Mouse (Mus musculus) midbrain, embryonic 16.5 days (tissue): ENCODE data around the gene Tspan9. TPM values are rescaled to one million over a fixed set of nuclear protein-coding genes. Genes with fewer than 3 reads are reported as not detected.
A peak's percentile ranks its signal among the peaks of the same experiment; 100 is the strongest.

Experiments
- ATAC-seq: fragments of 200-750 bp; cut with Nextera tagmentation; 2 replicates; pipeline ENCODE4 v1.8.0; 2017; ENCODE audit warnings: moderate TSS enrichment
- H3K27ac ChIP-seq: fragments of 300-500 bp; sonication (generic); 2 replicates; pipeline ENCODE4 v1.5.1; 2014; ENCODE audit warnings: mild to moderate bottlenecking, low read length, mixed read lengths
- H3K27me3 ChIP-seq: fragments of 300-500 bp; sonication (generic); 2 replicates; pipeline ENCODE4 v1.6.1; 2014; ENCODE audit warnings: low read depth, low read length, mixed read lengths; ENCODE audit not compliant: control insufficient read depth, insufficient read depth
- H3K36me3 ChIP-seq: fragments of 300-500 bp; sonication (generic); 2 replicates; pipeline ENCODE4 v1.6.1; 2014; ENCODE audit warnings: mild to moderate bottlenecking, low read length, moderate library complexity, mixed read lengths; ENCODE audit not compliant: control insufficient read depth, insufficient read depth
- H3K4me1 ChIP-seq: fragments of 300-500 bp; sonication (generic); 2 replicates; pipeline ENCODE4 v1.6.1; 2014; ENCODE audit warnings: mild to moderate bottlenecking, low read length, mixed read lengths; ENCODE audit not compliant: control insufficient read depth, insufficient read depth
- H3K4me2 ChIP-seq: fragments of 300-500 bp; sonication (generic); 2 replicates; pipeline ENCODE4 v1.6.1; 2014; ENCODE audit warnings: mild to moderate bottlenecking, low read length, mixed read lengths
- H3K4me3 ChIP-seq: fragments of 300-500 bp; sonication (generic); 2 replicates; pipeline ENCODE4 v1.5.1; 2014; ENCODE audit warnings: low read depth, mild to moderate bottlenecking, low read length, moderate library complexity, mixed read lengths
- H3K9ac ChIP-seq: fragments of 300-500 bp; sonication (generic); 2 replicates; pipeline ENCODE4 v1.6.1; 2014; ENCODE audit warnings: low read depth, low read length, mixed read lengths
- H3K9me3 ChIP-seq: fragments of 300-500 bp; sonication (generic); replicated peaks from 2 replicates; pipeline ENCODE4 v1.6.1; 2014; ENCODE audit warnings: mild to moderate bottlenecking, low read length, mixed read lengths; ENCODE audit not compliant: control insufficient read depth, poor library complexity, severe bottlenecking
- WGBS: fragments of 180-500 bp; shearing (Covaris S2); extraction: QIAGEN DNeasy Blood & Tissue Kit; methylation state at CpG from one replicate; pipeline ENCODE4 v1.1.7; 2014; 5-methylcytosine and 5-hydroxymethylcytosine counted together
- polyA plus RNA-seq: library from polyadenylated mRNA; unstranded; fragments of >200 nt; fragmentation: Nextera tagmentation; extraction: Ambion mirVana; gene quantifications from 2 replicates; pipeline ENCODE4 v1.2.1, GENCODE M21; 2015

The Tspan9 gene
- polyA plus RNA-seq, 1 experiment from 2014 or later, result 46.3 TPM

GRCm38 (mm10) chr6:128089770-128090702 is 53.4 kb downstream of the Tspan9 start:
- Histone ChIP-seq H3K27ac (no peak overlapping the region), H3K9me3 (no peaks in the 10 kb centered on the region), H3K36me3 (no peaks in the 10 kb centered on the region), H3K9ac (no peak overlapping the region), H3K4me1 (peaks cover 19% of the 10 kb centered on the region), H3K4me2 (no peak overlapping the region), H3K4me3 (no peak overlapping the region), H3K27me3 (no peaks in the 10 kb centered on the region)
- no peak for ATAC-seq
- 76% methylated on average over 13 of the region's 13 CpGs for WGBS

DNA sequence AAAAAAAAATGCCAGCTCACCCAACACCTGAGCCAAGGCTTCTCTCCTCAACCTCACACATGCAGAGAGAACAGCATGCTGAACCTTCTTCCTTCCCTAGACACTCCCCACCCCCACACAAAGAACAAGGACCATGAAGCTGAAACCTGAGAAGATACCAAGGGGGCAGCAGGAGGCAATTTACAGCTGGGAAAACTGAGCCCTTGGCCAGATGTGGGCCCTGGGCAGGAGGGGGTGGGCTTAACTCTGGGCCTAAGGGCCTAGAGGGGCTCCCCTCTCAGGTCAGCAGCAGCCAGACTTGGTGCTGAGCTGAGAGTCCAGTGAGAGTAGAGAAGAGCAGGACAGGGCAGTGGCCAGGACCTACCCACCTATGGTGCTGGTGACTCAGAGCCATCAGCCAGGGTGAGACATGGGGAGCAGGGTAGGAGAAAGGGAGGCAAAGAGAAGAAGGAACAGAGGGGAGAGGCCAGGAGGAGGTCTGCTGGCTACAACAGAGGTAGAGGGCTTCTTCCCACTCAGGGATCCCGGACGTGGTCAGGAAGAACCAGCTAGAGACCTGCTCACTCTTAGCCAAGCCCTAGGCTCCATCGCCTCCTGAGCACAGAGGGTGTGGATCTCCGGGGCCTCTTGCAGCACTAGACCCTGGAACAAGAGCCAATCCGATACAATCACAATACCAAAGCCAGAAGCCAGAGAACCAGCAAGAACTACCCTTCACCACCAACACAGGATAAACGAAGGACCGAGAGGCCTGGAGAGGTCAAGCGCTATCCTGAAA is 54.5 kb downstream of the Tspan9 start:
- Histone ChIP-seq H3K4me1 (peaks cover 19% of the 10 kb centered on the region), H3K36me3 (no peaks in the 10 kb centered on the region), H3K27ac (no peak overlapping the region), H3K4me3 (no peak overlapping the region), H3K9ac (no peak overlapping the region), H3K4me2 (no peak overlapping the region), H3K9me3 (no peaks in the 10 kb centered on the region), H3K27me3 (no peaks in the 10 kb centered on the region)
- ATAC-seq, result no peak
- 80% methylated on average over 8 of the region's 8 CpGs for WGBS

DNA sequence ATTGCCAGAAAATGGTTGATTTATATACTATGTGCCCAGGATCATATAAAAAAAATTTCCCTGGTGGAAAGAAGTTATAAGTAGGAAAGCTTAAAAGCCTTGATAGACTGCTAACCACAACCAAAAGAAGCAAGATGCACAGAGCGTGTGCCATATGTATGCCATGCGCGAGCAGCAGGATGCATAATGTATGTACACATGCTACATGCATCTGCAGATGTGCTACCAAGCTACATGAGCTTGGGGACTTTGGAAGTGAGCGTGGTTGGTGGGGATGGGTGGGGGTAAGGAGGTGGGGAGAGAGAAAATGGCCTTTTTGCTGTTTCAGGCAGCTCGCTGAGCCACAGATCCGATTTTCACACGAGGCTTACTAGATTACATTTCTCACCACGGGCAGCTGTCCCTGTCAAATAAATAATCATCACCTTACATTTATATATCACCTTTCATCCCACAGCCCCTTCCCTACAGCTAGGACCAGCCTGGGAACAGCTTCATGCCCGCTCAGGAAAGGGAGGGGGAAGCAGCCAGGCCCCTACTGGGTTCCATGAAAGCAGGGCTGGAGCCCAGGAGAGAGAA is 57.8 kb downstream of the Tspan9 start:
- Histone ChIP-seq H3K4me1 (peaks cover 16% of the 10 kb centered on the region), H3K27me3 (no peaks in the 10 kb centered on the region), H3K4me3 (no peak overlapping the region), H3K4me2 (no peak overlapping the region), H3K36me3 (no peaks in the 10 kb centered on the region), H3K9ac (0 out of 2 replicates have a peak overlapping the region, but pooled peaks have one; percentile 20), H3K9me3 (no peaks in the 10 kb centered on the region), H3K27ac (no peak overlapping the region)
- WGBS, result 54% methylated on average over 9 of the region's 9 CpGs
- ATAC-seq, result peak; percentile 28; the same call in 1 of the 2 replicates

DNA sequence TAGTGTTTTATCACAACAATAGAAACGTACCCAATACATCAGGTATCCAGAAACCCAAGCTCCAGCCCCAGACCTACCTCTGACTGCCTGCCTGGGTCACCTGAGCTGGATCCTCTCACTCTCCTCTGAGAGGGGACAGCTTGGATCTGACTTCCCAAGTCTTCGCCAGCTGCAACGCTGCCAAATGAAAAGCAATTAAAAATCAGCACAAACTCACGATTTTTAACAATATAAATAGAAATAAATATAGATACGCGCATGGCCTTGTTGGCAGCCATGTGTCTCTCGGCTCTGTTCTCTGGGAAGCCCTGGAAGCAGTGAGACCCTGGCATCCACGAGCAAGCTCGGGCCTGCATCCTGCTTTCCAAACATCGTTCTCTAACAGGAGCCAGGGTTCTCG is 60.1 kb downstream of the Tspan9 start:
- Histone ChIP-seq H3K4me2 (no peak overlapping the region), H3K27ac (no peak overlapping the region), H3K36me3 (no peaks in the 10 kb centered on the region), H3K9me3 (no peaks in the 10 kb centered on the region), H3K27me3 (no peaks in the 10 kb centered on the region), H3K4me1 (peaks cover 5% of the 10 kb centered on the region; the same call in 1 of the 2 replicates), H3K9ac (no peak overlapping the region), H3K4me3 (no peak overlapping the region)
- 86% methylated on average over 11 of the region's 11 CpGs for whole genome bisulfite sequencing
- no peak for ATAC-seq

GRCm38 (mm10) chr6:128081781-128082180 is 61.6 kb downstream of the Tspan9 start:
- WGBS, result 84% methylated on average over 5 of the region's 5 CpGs
- no peak overlapping the region for H3K4me2 ChIP-seq
- no peaks in the 10 kb centered on the region for H3K27me3 ChIP-seq

DNA sequence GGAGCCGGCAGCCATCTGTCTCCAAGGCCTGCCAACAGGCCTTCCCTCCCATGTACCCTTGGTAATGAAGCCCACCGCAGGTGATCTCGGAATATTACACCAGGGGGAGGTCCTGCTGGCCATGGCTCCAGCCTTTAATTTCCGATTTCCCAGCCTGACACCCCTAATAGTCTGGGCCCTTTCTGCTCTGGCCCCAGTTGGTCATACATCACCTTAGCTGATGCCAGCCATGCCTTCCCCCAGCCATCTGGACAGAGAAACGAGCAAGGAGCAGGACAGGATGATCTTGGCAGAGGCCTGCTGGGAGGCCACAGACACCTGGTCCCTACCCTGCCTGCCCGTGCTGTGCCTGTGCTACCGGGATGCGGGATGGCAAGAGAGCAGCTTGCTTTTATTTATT is 62.1 kb downstream of the Tspan9 start:
- peaks cover 5% of the 10 kb centered on the region; the same call in 1 of the 2 replicates for H3K4me1 ChIP-seq
- no peak for ATAC-seq
- no peaks in the 10 kb centered on the region for H3K9me3 ChIP-seq
- H3K27me3 ChIP-seq, result no peaks in the 10 kb centered on the region
- no peaks in the 10 kb centered on the region for H3K36me3 ChIP-seq
- H3K9ac ChIP-seq, result no peak overlapping the region
- no peak overlapping the region for H3K4me2 ChIP-seq
- no peak overlapping the region for H3K27ac ChIP-seq
- WGBS, result 91% methylated on average over 8 of the region's 8 CpGs
- H3K4me3 ChIP-seq, result no peak overlapping the region

More at GRCm38 (mm10) chr6:128081781-128082180, 61.6 kb downstream of the Tspan9 start:
- Histone ChIP-seq H3K36me3 (no peaks in the 10 kb centered on the region), H3K9me3 (no peaks in the 10 kb centered on the region), H3K27ac (no peak overlapping the region), H3K4me3 (no peak overlapping the region), H3K4me1 (peaks cover 5% of the 10 kb centered on the region; the same call in 1 of the 2 replicates), H3K9ac (no peak overlapping the region)
- no peak for ATAC-seq

GRCm38 (mm10) chr6:128079576-128080224 is 63.7 kb downstream of the Tspan9 start:
- Histone ChIP-seq H3K9me3 (no peaks in the 10 kb centered on the region), H3K4me2 (no peak overlapping the region), H3K9ac (no peak overlapping the region), H3K36me3 (no peaks in the 10 kb centered on the region), H3K27ac (no peak overlapping the region), H3K27me3 (no peaks in the 10 kb centered on the region), H3K4me3 (no peak overlapping the region), H3K4me1 (no peaks in the 10 kb centered on the region)
- 71% methylated on average over 9 of the region's 9 CpGs for WGBS
- no peak for ATAC-seq

DNA sequence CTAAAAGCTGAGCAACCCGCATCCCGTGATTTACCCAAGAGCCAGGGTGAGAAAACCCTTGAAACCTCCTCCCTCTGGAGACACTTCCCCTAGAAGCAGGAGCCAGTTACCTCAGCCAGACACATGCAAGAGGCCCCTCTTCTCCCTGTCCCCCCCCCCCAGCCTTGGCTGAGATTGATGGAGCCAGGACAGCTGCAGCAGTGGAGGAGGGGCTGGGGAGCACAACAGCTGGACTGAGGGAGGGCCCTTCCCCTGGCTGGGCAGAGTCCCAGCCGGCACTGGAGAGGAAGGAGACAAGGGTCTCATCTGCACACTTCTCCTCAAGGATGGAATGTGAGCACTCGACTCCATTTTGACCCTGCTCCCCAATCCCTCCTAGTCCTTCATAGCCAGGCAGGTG is 64.9 kb downstream of the Tspan9 start:
- Histone ChIP-seq H3K36me3 (no peaks in the 10 kb centered on the region), H3K4me1 (no peaks in the 10 kb centered on the region), H3K4me3 (no peak overlapping the region), H3K4me2 (no peak overlapping the region), H3K9me3 (no peaks in the 10 kb centered on the region), H3K9ac (no peak overlapping the region), H3K27me3 (no peaks in the 10 kb centered on the region), H3K27ac (no peak overlapping the region)
- 58% methylated on average over 4 of the region's 4 CpGs for WGBS
- no peak for ATAC-seq
